Mouse (Mus musculus): Measurements from ENCODE around the gene Bicc1.

The Bicc1 gene

GRCm38 (mm10) chr10:71122480-71122879 lies 37.0 kb downstream of the Bicc1 start:
- no peak for DNase-seq (ENCODE audit: low read depth, low spot score)

GRCm38 (mm10) chr10:71120769-71121165 lies 38.7 kb downstream of the Bicc1 start:
- no peak for DNase-seq (ENCODE audit: low read depth, low spot score)

DNA sequence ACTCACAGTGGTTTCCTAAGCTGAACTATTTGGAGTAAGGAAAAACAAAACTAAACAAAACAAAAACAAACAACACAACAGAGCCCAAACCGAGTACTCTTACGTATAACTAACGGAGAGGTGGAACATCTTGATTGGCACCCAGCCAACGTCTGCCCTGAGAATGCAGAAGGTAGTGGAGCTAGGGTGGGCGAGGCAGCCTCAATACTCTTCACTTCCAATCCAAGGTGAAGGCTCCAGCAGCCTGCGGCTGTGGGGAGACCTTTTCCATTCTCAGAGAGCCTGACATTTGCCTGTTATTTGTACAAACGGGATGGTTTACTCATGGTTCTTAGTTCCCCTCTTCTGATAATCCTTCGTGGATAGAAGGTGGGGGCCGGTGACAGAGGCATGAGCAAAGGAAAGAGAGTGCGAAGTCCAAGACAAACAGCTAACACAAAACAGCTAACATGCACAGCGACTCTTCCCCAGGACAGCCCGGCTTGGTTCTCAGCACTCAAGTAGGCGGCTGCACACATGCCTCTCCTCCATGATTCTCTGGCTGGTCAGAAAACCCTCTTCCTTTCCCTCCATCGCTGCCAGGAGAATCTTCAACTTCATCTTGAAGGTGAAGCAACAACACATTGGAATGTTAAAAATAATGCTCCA lies 39.3 kb downstream of the Bicc1 start:
- DNase-seq (ENCODE audit: low read depth, low spot score) = no peak

- peak; percentile 34 for DNase-seq (ENCODE audit: low read depth, low spot score)
Measured at GRCm38 (mm10) chr10:71119120-71119847, 40.2 kb downstream of the Bicc1 start.

GRCm38 (mm10) chr10:71117766-71118165 lies 41.7 kb downstream of the Bicc1 start:
- no peak for DNase-seq (ENCODE audit: low read depth, low spot score)

DNA sequence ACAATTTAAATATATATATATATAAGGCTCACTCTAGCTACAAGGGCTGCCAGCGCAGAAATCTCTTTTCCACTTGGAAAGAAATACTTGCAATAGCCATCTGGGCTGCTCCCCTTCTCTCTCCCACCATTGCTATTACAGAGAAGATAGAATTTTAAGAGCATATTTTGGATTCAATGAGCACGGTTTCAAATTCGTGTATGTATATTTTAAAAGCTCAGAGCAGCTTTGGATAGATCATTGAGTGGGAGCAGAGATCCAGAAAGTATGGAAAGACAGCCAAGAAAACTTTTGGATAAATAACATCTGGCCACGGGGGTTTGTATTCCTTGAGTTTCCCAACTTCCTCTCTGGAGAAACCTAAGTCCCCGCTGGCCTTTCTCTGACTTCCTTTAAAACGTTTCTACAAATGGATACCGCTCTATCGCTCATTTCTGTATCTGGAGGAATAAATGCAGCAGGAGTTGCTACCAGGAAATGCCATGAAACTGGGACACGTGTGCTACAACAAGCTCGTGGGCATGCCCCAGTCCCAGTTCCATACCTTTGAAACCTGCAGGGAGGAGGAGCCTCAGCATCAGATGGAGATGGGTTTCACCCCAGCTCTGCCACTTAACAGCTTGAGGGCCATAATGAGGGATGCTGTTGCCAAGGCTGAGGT lies 45.1 kb downstream of the Bicc1 start:
- DNase-seq (ENCODE audit: low read depth, low spot score) = no peak

- DNase-seq (ENCODE audit: low read depth, low spot score) = no peak
Measured at GRCm38 (mm10) chr10:71106491-71107205, 52.9 kb downstream of the Bicc1 start.

DNA sequence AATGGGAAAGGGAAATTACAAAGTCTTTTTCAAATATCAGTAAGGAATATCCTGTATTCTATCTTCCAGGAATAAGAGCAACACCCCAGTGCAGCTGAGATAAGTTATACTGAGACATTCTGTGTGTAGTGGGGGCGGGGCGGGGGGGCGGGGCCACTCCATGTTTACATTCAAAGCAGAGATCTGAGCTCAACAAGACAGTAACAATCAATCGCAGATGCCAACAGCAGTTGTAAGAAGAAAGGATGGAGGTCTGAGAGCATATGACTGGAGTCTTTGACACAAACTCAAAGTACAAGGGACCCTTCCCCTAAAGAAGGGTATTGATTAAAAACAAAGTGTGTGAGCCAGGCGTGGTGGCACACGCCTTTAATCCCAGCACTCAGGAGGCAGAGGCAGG lies 54.7 kb downstream of the Bicc1 start:
- DNase-seq (ENCODE audit: low read depth, low spot score) = no peak

- DNase-seq (ENCODE audit: low read depth, low spot score) = peak; percentile 39
Measured at GRCm38 (mm10) chr10:71100815-71101499, 58.5 kb downstream of the Bicc1 start.

- DNase-seq (ENCODE audit: low read depth, low spot score) = no peak
Measured at GRCm38 (mm10) chr10:71094707-71095254, 64.7 kb downstream of the Bicc1 start.

DNA sequence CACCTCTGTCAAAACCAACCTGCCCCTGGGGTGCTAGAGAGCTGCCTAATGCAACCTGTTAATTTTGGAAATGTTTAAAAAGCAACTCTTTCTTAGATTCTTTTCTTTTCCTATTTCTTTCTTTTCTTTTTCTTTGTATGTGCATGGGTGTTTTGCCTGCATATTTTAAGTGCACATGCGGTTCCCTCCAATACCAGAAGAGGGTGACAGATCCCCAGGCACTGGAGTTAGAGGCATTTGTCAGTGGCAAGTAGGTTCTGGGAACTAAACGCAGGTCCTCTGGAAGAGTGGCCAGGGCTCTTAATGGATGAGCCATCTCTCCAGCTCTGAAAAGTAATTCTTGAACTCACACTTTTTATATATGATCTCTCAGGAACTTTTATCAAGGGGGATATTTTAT lies 66.2 kb downstream of the Bicc1 start:
- DNase-seq (ENCODE audit: low read depth, low spot score) = no peak

- DNase-seq (ENCODE audit: low read depth, low spot score) = no peak
Measured at GRCm38 (mm10) chr10:71087359-71087716, 72.2 kb downstream of the Bicc1 start.

- DNase-seq (ENCODE audit: low read depth, low spot score) = no peak
Measured at GRCm38 (mm10) chr10:71086571-71087358, 72.7 kb downstream of the Bicc1 start.

DNA sequence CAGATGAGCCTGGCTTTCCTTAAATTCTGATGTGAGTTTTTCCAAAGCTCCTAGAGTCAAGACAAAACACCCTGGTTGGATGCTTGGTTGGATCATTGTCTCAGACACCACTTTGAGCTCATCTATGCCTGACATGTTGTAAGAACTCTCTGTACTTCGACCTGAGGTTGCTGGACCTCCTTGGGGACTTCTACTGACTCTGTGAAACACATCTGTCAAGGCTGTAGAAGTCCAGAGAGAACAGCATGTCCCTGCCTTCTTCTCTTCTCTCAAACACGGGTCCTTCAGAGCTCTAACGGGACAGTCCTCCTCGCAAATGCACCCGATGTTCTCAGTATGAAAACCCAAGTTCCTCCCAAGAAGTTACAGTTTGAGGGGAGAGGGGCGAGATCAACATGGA lies 76.5 kb downstream of the Bicc1 start:
- DNase-seq (ENCODE audit: low read depth, low spot score) = no peak

GRCm38 (mm10) chr10:71078856-71079255 lies 80.6 kb downstream of the Bicc1 start:
- DNase-seq (ENCODE audit: low read depth, low spot score) = no peak

GRCm38 (mm10) chr10:71065009-71065408 lies 94.5 kb downstream of the Bicc1 start:
- DNase-seq (ENCODE audit: low read depth, low spot score) = no peak

GRCm38 (mm10) chr10:71064576-71064975 lies 94.9 kb downstream of the Bicc1 start:
- no peak for DNase-seq (ENCODE audit: low read depth, low spot score)

DNA sequence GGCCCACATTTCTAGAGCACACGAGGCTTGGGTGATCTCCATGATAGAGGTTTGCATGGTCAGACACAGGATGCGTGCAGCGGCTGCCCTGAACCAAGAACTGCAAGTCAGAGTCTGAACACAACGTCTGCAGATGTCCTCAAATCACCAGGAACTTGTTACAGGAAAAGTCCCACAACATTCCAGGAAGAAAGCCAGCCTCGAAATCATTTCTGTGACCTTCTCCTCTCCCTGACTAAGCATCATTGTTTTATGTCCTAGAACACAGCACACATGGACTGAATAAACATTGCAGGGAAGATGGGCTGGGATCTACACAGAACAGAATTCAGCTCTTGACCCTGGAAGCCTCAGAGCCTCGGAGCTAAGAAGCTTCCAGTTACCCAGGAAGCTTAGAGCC lies 97.3 kb downstream of the Bicc1 start:
- no peak for DNase-seq (ENCODE audit: low read depth, low spot score)

DNA sequence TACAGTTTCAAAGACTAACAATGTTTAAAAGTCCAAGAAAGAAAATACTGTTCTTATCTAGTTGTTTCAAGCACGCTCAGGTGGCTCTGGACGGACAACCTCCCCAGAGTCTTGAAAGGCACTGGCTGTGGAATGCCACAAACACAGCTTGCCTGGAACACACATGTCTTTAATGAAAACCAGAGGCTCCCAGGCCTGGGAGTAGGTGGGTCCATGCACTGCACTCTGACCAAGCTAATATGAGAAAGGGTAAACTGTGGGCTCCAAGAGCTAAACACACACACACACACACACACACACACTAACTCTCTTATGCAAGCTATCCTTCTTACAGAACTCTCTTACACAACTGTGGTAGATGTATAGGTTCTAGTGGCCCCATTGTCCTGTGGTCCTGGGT lies 99.2 kb downstream of the Bicc1 start:
- peak; percentile 65 for DNase-seq (ENCODE audit: low read depth, low spot score)

DNA sequence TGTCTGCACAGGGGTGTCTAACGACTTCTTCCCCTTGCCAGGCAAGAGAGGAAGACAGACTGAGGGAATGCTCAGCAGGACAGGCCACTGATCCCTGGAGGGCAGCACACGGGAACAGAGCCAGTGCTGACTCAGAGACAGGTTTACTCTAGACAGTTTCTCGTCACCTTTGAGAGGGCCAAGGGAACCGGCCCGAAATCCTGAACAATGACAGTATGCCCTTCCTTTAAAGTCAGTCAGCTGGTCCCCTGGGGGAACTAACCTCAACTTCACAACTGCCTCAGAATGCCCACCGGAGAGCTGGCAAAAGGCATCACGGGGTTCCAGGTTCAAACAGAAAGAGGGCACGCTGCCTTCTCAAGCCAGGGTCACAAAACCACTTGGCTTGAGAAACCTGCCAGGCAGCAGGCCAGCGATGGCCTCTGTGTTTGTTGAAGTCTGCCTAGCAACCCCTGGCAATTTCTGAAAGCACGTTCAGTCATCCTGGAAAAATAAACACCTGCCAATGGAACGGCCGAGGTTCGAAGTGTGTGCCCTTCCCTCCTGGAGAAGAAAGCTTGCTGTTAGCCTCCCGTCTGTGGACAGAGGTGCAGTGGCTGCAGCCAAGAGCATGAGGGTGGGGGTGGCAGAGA lies 100.8 kb downstream of the Bicc1 start:
- peak; percentile 19 for DNase-seq (ENCODE audit: low read depth, low spot score)

All from mesoderm, embryonic 11.5 days (tissue).